Mouse (Mus musculus) limb, embryonic 11.5 days (tissue): ENCODE data around the gene Bicdl2. TPM values are rescaled to one million over a fixed set of nuclear protein-coding genes. Genes with fewer than 3 reads are reported as not detected.
A peak's percentile ranks its signal among the peaks of the same experiment; 100 is the strongest.

ENCODE experiments used
- ATAC-seq: fragments of 200-750 bp; cut with Nextera tagmentation; 2 replicates; pipeline ENCODE4 v1.8.0; 2017; ENCODE audit warnings: low read depth; ENCODE audit not compliant: insufficient number of reproducible peaks, low FRiP score, low TSS enrichment
- DNase-seq: peaks from one replicate; pipeline ENCODE4 v3.0.0-alpha.2; 2015; ENCODE audit warnings: low spot score
- H3K27ac ChIP-seq: fragments of 300-500 bp; sonication (generic); replicated peaks from 2 replicates; pipeline ENCODE4 v1.5.1; 2014; ENCODE audit warnings: low read depth, mild to moderate bottlenecking, low read length
- H3K27me3 ChIP-seq: fragments of 300-500 bp; sonication (generic); 2 replicates; pipeline ENCODE4 v1.6.1; 2014; ENCODE audit warnings: mild to moderate bottlenecking, low read length, mixed read lengths; ENCODE audit not compliant: control insufficient read depth, insufficient read depth
- H3K36me3 ChIP-seq: fragments of 300-500 bp; sonication (generic); 2 replicates; pipeline ENCODE4 v1.6.1; 2014; ENCODE audit warnings: mild to moderate bottlenecking, low read length, moderate library complexity, mixed read lengths; ENCODE audit not compliant: control insufficient read depth, insufficient read depth
- H3K4me1 ChIP-seq: fragments of 300-500 bp; sonication (generic); 2 replicates; pipeline ENCODE4 v1.6.1; 2014; ENCODE audit warnings: low read length, mixed read lengths; ENCODE audit not compliant: control insufficient read depth, insufficient read depth
- H3K4me2 ChIP-seq: fragments of 300-500 bp; sonication (generic); 2 replicates; pipeline ENCODE4 v1.6.1; 2014; ENCODE audit warnings: low read depth, mild to moderate bottlenecking, moderate library complexity; ENCODE audit not compliant: severe bottlenecking
- H3K4me3 ChIP-seq: fragments of 300-500 bp; sonication (generic); 2 replicates; pipeline ENCODE4 v1.5.1; 2014; ENCODE audit warnings: low read depth, low read length
- H3K9ac ChIP-seq: fragments of 300-500 bp; sonication (generic); 2 replicates; pipeline ENCODE4 v1.6.1; 2014; ENCODE audit warnings: mild to moderate bottlenecking, low read length
- H3K9me3 ChIP-seq: fragments of 300-500 bp; sonication (generic); 2 replicates; pipeline ENCODE4 v1.6.1; 2016; ENCODE audit warnings: low read length; ENCODE audit not compliant: control insufficient read depth
- WGBS: fragments of 180-500 bp; shearing (Covaris S2); extraction: QIAGEN DNeasy Blood & Tissue Kit; methylation state at CpG from one replicate; pipeline ENCODE4 v1.1.7; 2014; 5-methylcytosine and 5-hydroxymethylcytosine counted together
- polyA plus RNA-seq: library from polyadenylated mRNA; unstranded; fragments of >200 nt; fragmentation: Nextera tagmentation; extraction: Ambion mirVana; gene quantifications from 2 replicates; pipeline ENCODE4 v1.2.1, GENCODE M21; 2014

The Bicdl2 gene
- polyA plus RNA-seq, 1 experiment from 2014 or later, result 1.3 TPM

GRCm38 (mm10) chr17:23651363-23651762 lies 8.9 kb upstream of the Bicdl2 start:
- H3K4me2 ChIP-seq, result no peak overlapping the region
- no peak overlapping the region for H3K27ac ChIP-seq
- no peak for DNase-seq
- no peak overlapping the region for H3K9ac ChIP-seq
- no peaks in the 10 kb centered on the region for H3K4me1 ChIP-seq
- H3K36me3 ChIP-seq, result no peaks in the 10 kb centered on the region
- H3K9me3 ChIP-seq, result no peaks in the 10 kb centered on the region
- no peak overlapping the region for H3K4me3 ChIP-seq
- 82% methylated on average over 6 of the region's 6 CpGs for WGBS
- no peaks in the 10 kb centered on the region for H3K27me3 ChIP-seq
- no peak for ATAC-seq

GRCm38 (mm10) chr17:23653324-23653723 lies 7.0 kb upstream of the Bicdl2 start:
- Histone ChIP-seq H3K4me3 (no peak overlapping the region), H3K36me3 (no peaks in the 10 kb centered on the region), H3K4me2 (no peak overlapping the region), H3K9me3 (no peaks in the 10 kb centered on the region), H3K9ac (no peak overlapping the region), H3K4me1 (no peaks in the 10 kb centered on the region), H3K27ac (no peak overlapping the region), H3K27me3 (no peaks in the 10 kb centered on the region)
- 86% methylated on average over 1 of the region's 2 CpGs for WGBS
- ATAC-seq, result no peak
- no peak for DNase-seq

- no peak overlapping the region for H3K9ac ChIP-seq
- H3K4me3 ChIP-seq, result no peak overlapping the region
- no peaks in the 10 kb centered on the region for H3K9me3 ChIP-seq
- H3K4me1 ChIP-seq, result no peaks in the 10 kb centered on the region
- WGBS, result 60% methylated on average over 6 of the region's 6 CpGs
- H3K36me3 ChIP-seq, result no peaks in the 10 kb centered on the region
- no peaks in the 10 kb centered on the region for H3K27me3 ChIP-seq
- H3K27ac ChIP-seq, result no peak overlapping the region
- H3K4me2 ChIP-seq, result no peak overlapping the region
- no peak for DNase-seq
- ATAC-seq, result no peak
Measured at GRCm38 (mm10) chr17:23654001-23654400, 6.3 kb upstream of the Bicdl2 start.

- 65% methylated on average over 2 of the region's 2 CpGs for WGBS
- no peak for DNase-seq
- Histone ChIP-seq H3K27me3 (no peaks in the 10 kb centered on the region; the same call in 1 of the 2 replicates), H3K4me3 (no peak overlapping the region), H3K9me3 (no peaks in the 10 kb centered on the region), H3K4me2 (no peak overlapping the region), H3K27ac (no peak overlapping the region), H3K9ac (no peak overlapping the region), H3K4me1 (no peaks in the 10 kb centered on the region), H3K36me3 (no peaks in the 10 kb centered on the region)
- ATAC-seq, result no peak
Measured at GRCm38 (mm10) chr17:23654410-23654809, 5.9 kb upstream of the Bicdl2 start.

- Histone ChIP-seq H3K9ac (no peak overlapping the region), H3K27ac (no peak overlapping the region), H3K4me1 (no peaks in the 10 kb centered on the region), H3K36me3 (no peaks in the 10 kb centered on the region), H3K4me3 (no peak overlapping the region), H3K4me2 (no peak overlapping the region), H3K27me3 (peaks cover 22% of the 10 kb centered on the region), H3K9me3 (no peaks in the 10 kb centered on the region)
- no peak for DNase-seq
- ATAC-seq, result no peak
- 79% methylated on average over 3 of the region's 3 CpGs for WGBS
Measured at GRCm38 (mm10) chr17:23658450-23658849, 1.9 kb upstream of the Bicdl2 start.

- Histone ChIP-seq H3K36me3 (no peaks in the 10 kb centered on the region), H3K4me2 (no peak overlapping the region), H3K4me3 (no peak overlapping the region), H3K9me3 (no peaks in the 10 kb centered on the region), H3K4me1 (no peaks in the 10 kb centered on the region), H3K27me3 (peaks cover 22% of the 10 kb centered on the region), H3K9ac (no peak overlapping the region), H3K27ac (no peak overlapping the region)
- DNase-seq, result no peak
- 4% methylated on average over 14 of the region's 14 CpGs for WGBS
- no peak for ATAC-seq
Measured at GRCm38 (mm10) chr17:23660876-23661200, 532 bp downstream of the Bicdl2 start.

GRCm38 (mm10) chr17:23661526-23661925 lies 1.2 kb downstream of the Bicdl2 start:
- no peak overlapping the region for H3K9ac ChIP-seq
- no peaks in the 10 kb centered on the region for H3K4me1 ChIP-seq
- DNase-seq (peak; percentile 47), ATAC-seq (no peak)
- H3K4me2 ChIP-seq, result no peak overlapping the region
- H3K36me3 ChIP-seq, result peaks cover under 1% of the 10 kb centered on the region; the same call in 1 of the 2 replicates
- no peak overlapping the region for H3K4me3 ChIP-seq
- 4% methylated on average over 9 of the region's 9 CpGs for WGBS
- H3K27me3 ChIP-seq, result peaks cover 22% of the 10 kb centered on the region
- no peaks in the 10 kb centered on the region for H3K9me3 ChIP-seq
- no peak overlapping the region for H3K27ac ChIP-seq

GRCm38 (mm10) chr17:23664556-23665021 lies 4.3 kb downstream of the Bicdl2 start:
- peak; percentile 45; the same call in 1 of the 2 replicates for ATAC-seq
- Histone ChIP-seq H3K27ac (no peak overlapping the region), H3K9me3 (no peaks in the 10 kb centered on the region), H3K4me1 (no peaks in the 10 kb centered on the region), H3K9ac (no peak overlapping the region), H3K27me3 (peaks cover 22% of the 10 kb centered on the region), H3K4me3 (no peak overlapping the region), H3K36me3 (peaks cover 8% of the 10 kb centered on the region), H3K4me2 (no peak overlapping the region)
- 12% methylated on average over 5 of the region's 5 CpGs for WGBS
- DNase-seq, result peak; percentile 61

GRCm38 (mm10) chr17:23665511-23665910 lies 5.2 kb downstream of the Bicdl2 start:
- Histone ChIP-seq H3K36me3 (peaks cover 10% of the 10 kb centered on the region), H3K4me2 (no peak overlapping the region), H3K27me3 (peaks cover 17% of the 10 kb centered on the region), H3K9me3 (no peaks in the 10 kb centered on the region), H3K9ac (no peak overlapping the region), H3K4me3 (no peak overlapping the region), H3K4me1 (no peaks in the 10 kb centered on the region), H3K27ac (no peak overlapping the region)
- 77% methylated on average over 14 of the region's 14 CpGs for WGBS
- peak; percentile 23 for DNase-seq
- ATAC-seq, result no peak
